Mouse (Mus musculus): Measurements from ENCODE around the gene Speer4b. TPM values are rescaled to one million over a fixed set of nuclear protein-coding genes. Genes with fewer than 3 reads are reported as not detected.

Gene Speer4b
- polyA plus RNA-seq, 1 experiment: not detected

DNA sequence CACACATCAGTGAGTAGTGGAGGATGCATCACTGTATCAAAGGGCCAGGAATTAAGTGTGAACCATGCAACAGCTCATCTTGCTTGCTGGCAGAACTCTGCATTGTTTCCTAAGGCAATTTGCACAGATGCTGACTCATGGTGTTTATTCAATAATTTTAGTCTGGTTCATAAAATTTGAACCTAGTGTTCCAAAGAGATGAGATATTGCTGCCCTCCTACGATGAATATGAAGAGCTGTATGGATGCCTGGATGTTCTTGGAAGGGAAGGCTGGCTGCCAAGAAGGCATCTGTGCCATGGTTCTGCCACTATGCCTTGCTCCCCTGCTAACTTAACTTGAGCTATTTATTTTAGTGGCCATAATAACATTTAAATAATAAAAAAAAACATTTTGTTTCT, 44.3 kb downstream of the Speer4b start:
- TF ChIP-seq TAL1 (IDR thresholded peaks at IDR 0.05; ENCODE audit: low read length) (no peak), GATA1 (IDR thresholded peaks at IDR 0.05; ENCODE audit: low read length) (no peak)
- no peaks in the 10 kb centered on the region for H3K4me1 ChIP-seq (ENCODE audit: control insufficient read depth)

DNA sequence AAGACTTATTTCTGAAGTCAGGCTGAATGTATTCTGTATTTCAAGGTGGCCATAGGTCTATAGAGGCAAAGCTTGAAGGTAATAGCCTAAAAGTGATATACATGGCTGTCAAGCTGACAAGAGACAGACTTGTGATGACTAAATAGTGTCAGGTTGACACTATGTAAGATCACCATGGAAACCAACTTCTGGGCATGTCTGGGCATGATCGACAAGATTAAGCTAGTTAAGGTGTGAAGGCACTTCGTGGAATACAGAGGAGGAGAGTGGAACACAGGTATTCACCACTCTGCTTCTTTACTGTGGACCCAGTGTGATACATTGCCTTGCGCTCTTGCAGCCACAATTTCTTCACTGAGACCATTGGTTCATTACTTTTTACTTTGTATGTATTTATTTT, 46.9 kb downstream of the Speer4b start:
- H3K27me3 ChIP-seq (ENCODE audit: control insufficient read depth): no peaks in the 10 kb centered on the region
- H3K4me3 ChIP-seq (replicated peaks): no peak overlapping the region
- H3K9me3 ChIP-seq (ENCODE audit: control insufficient read depth, low read length): no peaks in the 10 kb centered on the region
- TF ChIP-seq TAL1 (IDR thresholded peaks at IDR 0.05; ENCODE audit: low read length) (no peak), GATA1 (IDR thresholded peaks at IDR 0.05; ENCODE audit: low read length) (no peak)
- no peaks in the 10 kb centered on the region for H3K36me3 ChIP-seq (ENCODE audit: control insufficient read depth)
- H3K4me1 ChIP-seq (ENCODE audit: control insufficient read depth): no peaks in the 10 kb centered on the region

More for the DNA sequence above, 44.3 kb downstream of the Speer4b start:
- Histone ChIP-seq H3K9me3 (ENCODE audit: control insufficient read depth, low read length) (no peaks in the 10 kb centered on the region), H3K36me3 (ENCODE audit: control insufficient read depth) (no peaks in the 10 kb centered on the region), H3K27me3 (ENCODE audit: control insufficient read depth) (no peaks in the 10 kb centered on the region), H3K4me3 (replicated peaks) (no peak overlapping the region)

DNA sequence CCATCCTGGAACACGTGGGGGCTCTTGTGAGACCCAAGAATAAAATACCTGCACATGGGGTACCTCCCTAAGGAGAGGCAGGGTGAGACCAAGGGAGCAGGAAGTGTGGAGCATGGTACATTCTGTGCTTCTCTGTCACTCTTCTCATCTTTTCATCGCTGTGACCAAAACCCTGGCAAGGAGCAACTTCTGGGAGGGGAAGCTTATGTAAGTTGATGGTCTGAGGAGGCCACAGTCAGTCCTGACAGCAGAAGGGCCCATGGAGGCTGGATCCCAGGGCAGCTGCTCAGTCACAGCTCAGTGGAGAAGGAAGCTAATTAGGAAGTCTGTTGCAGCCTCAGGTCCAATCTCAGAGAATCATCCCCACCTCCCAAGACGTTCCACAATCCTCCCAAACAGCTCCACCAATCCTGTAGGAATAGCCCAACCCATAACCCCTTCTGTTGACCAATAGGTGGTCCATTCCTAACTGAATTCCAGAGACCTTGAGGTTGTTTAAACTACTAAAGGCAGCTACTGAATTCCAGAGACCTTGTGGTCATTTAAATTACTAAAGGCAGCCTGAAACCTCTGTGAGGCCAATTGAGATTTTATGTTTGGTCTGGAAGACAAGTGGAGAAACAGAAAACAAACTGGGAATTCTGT, 47.9 kb downstream of the Speer4b start:
- Histone ChIP-seq H3K4me3 (replicated peaks) (no peak overlapping the region), H3K36me3 (ENCODE audit: control insufficient read depth) (no peaks in the 10 kb centered on the region), H3K9me3 (ENCODE audit: control insufficient read depth, low read length) (no peaks in the 10 kb centered on the region), H3K4me1 (ENCODE audit: control insufficient read depth) (no peaks in the 10 kb centered on the region), H3K27me3 (ENCODE audit: control insufficient read depth) (no peaks in the 10 kb centered on the region)
- TF ChIP-seq GATA1 (IDR thresholded peaks at IDR 0.05; ENCODE audit: low read length): no peak
- no peak for TF ChIP-seq TAL1 (IDR thresholded peaks at IDR 0.05; ENCODE audit: low read length)

Data from erythroblast, embryonic 14.5 days (primary cell).